Mouse (Mus musculus): ENCODE measurements around the gene Depdc7.

Depdc7 gene

GRCm38 (mm10) chr2:104716279-104716678 lies 26.4 kb downstream of the Depdc7 start, which contains the start of gene Pin1rt1:
Gene Pin1rt1, minus strand, starts transcription at chr2:104716379.
- no peak for DNase-seq (ENCODE audit: low read depth, low spot score)

- DNase-seq (ENCODE audit: low read depth, low spot score): no peak
Observed at GRCm38 (mm10) chr2:104714254-104714691, 28.4 kb downstream of the Depdc7 start.

GRCm38 (mm10) chr2:104712486-104712809 lies 30.2 kb downstream of the Depdc7 start:
- DNase-seq (ENCODE audit: low read depth, low spot score): no peak

GRCm38 (mm10) chr2:104711585-104712485 lies 30.8 kb downstream of the Depdc7 start, which contains the start of gene Tcp11l1:
Gene Tcp11l1, minus strand, starts transcription at chr2:104712169.
- peak; percentile 34 for DNase-seq (ENCODE audit: low read depth, low spot score)

- DNase-seq (ENCODE audit: low read depth, low spot score): no peak
Observed at GRCm38 (mm10) chr2:104710670-104711370, 31.9 kb downstream of the Depdc7 start.

GRCm38 (mm10) chr2:104709786-104710337 lies 32.8 kb downstream of the Depdc7 start:
- no peak for DNase-seq (ENCODE audit: low read depth, low spot score)

GRCm38 (mm10) chr2:104704355-104704754 lies 38.3 kb downstream of the Depdc7 start:
- no peak for DNase-seq (ENCODE audit: low read depth, low spot score)

GRCm38 (mm10) chr2:104703158-104703557 lies 39.5 kb downstream of the Depdc7 start:
- DNase-seq (ENCODE audit: low read depth, low spot score): no peak

GRCm38 (mm10) chr2:104699659-104700058 lies 43.0 kb downstream of the Depdc7 start:
- DNase-seq (ENCODE audit: low read depth, low spot score): no peak

- no peak for DNase-seq (ENCODE audit: low read depth, low spot score)
Observed at GRCm38 (mm10) chr2:104692551-104692950, 50.1 kb downstream of the Depdc7 start.

GRCm38 (mm10) chr2:104690720-104691119 lies 52.0 kb downstream of the Depdc7 start:
- DNase-seq (ENCODE audit: low read depth, low spot score): no peak

GRCm38 (mm10) chr2:104688724-104689123 lies 54.0 kb downstream of the Depdc7 start:
- DNase-seq (ENCODE audit: low read depth, low spot score): no peak

- no peak for DNase-seq (ENCODE audit: low read depth, low spot score)
Observed at GRCm38 (mm10) chr2:104688321-104688720, 54.4 kb downstream of the Depdc7 start.

GRCm38 (mm10) chr2:104687261-104687660 lies 55.4 kb downstream of the Depdc7 start:
- DNase-seq (ENCODE audit: low read depth, low spot score): no peak

- peak; percentile 62 for DNase-seq (ENCODE audit: low read depth, low spot score)
Observed at GRCm38 (mm10) chr2:104685418-104685817, 57.3 kb downstream of the Depdc7 start.

- no peak for DNase-seq (ENCODE audit: low read depth, low spot score)
Observed at GRCm38 (mm10) chr2:104684771-104685170, 57.9 kb downstream of the Depdc7 start.

- no peak for DNase-seq (ENCODE audit: low read depth, low spot score)
Observed at GRCm38 (mm10) chr2:104677326-104677725, 65.4 kb downstream of the Depdc7 start.
